Mouse (Mus musculus) left cerebral cortex, adult 11 months (tissue): ENCODE results near the gene Suclg2.

ENCODE experiments used
- DNase-seq: peaks from one replicate; pipeline ENCODE4 v3.0.0; 2022; ENCODE audit warnings: low spot score

Gene Suclg2

DNA sequence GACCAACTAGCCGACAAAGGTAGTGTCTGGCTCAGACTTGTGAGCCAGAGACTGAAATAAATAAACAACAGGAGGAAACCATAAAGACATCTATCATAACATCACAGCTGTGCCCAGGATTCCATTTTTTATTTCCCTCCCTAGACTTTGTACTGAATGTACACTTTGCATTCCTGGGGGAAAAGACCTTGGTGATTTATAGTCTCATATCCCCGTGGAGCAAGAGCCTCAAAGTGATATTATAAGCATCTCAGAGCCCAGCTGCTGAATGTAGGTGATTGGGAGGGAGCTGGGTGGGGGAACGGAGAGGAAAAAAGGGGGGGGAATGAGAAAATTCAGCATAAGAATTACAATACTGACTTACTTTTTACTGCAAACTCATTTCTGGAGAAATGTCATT is 259.2 kb downstream of the Suclg2 start:
- DNase-seq = no peak

DNA sequence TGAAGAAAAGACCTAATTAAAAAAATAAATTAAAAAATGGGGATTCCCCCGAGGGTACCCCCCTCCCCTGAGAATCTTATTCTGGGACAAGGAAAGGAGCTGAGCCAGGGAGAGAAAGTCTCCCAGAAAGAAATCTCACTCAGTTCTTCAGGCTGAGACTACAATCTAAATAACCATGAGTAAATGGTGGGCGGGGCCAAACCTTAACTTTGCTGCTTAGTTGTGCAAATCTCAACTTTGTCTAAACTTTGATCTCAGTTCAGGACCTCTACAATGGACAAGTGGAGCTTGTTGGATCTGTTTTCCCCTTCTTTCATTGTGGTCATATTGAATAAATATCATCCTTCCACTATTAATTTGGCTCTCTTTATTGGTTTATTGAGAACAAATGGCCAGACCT is 272.4 kb downstream of the Suclg2 start:
- DNase-seq = no peak

DNA sequence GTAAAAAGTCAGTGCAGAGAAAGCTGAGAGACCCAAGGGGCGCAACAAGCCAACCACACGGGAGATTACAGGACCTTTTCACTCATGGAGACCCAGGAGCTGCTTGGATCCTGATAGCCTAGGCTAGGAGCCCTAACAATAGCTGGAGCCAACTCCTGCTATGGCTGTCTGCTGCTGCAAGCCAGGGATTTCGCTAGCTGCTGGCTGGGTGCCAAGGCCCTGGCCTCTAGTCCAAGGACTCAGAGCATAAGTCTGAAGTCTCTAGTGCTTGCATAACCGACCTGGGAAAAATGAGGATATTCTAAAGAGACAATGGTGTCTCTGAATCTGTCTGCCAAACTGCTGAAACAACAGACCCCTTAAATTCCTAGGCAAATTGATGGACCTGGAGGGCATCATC is 273.6 kb downstream of the Suclg2 start:
- DNase-seq = no peak
